In the genomic region with DNA sequence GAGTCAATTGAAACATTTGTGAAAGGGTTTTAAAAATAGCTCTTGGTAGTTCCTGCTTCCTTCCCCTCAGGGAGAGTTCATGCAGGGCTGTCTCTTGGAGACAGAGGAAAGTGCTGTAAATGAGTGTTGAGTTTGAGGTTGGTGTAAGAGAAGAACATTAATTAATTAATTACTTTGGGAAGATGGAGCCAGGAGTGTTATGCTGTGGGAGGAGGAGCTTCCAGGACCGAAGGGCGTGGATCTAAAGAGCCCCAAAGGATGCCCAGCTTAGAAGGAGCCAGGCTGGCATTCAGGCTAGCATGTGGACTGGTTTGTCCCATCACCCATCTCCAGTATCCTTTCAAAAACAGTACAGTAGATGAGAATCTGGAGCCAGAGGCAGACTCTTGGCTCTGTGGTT, we compare ENCODE assay signal across 8 mouse cellular contexts. TPM values are rescaled to one million over a fixed set of nuclear protein-coding genes. Genes with fewer than 3 reads are reported as not detected.
DNase-seq lines count a peak whose midpoint lies in the region; ATAC-seq and TF ChIP-seq lines count a peak whose summit lies in the region.
"Not testable (repeated sequence)": the region's sequence is repeated elsewhere in the genome, so short reads cannot be mapped to it uniquely, and the experiment has no call there.
"Had no signal": no experiment of that assay in that cellular context is flagged by ENCODE, and none has a peak within 500 bp of the region (broad histone marks: within the 10 kb centered on the region; RNA-seq: fewer than 3 reads in every experiment).

No protein-coding gene starts in this region.

- not testable (repeated sequence) for H3K9me3 ChIP-seq in embryonic facial prominence, embryonic 15.5 days (replicated peaks); heart, embryonic 13.5 days; hindbrain, embryonic 15.5 days; kidney, postnatal 0 days (replicated peaks; ENCODE audit: low read length); liver, embryonic 14.5 days (ENCODE audit: control insufficient read depth, low read length); midbrain, embryonic 13.5 days; neural tube, embryonic 15.5 days (replicated peaks)

- not testable (repeated sequence) for H3K4me3 ChIP-seq in embryonic facial prominence, embryonic 15.5 days (replicated peaks); heart, embryonic 13.5 days; hindbrain, embryonic 15.5 days; kidney, postnatal 0 days (replicated peaks; ENCODE audit: low read depth, low read length); liver, embryonic 14.5 days (ENCODE audit: insufficient read depth in 1 of 2, low read depth in 2 of 2, low read length in 2 of 2); midbrain, embryonic 13.5 days (replicated peaks); neural tube, embryonic 15.5 days (replicated peaks)

- H3K9ac ChIP-seq in embryonic facial prominence, embryonic 15.5 days; heart, embryonic 13.5 days; hindbrain, embryonic 15.5 days; kidney, postnatal 0 days (ENCODE audit: low read depth, low read length); liver, embryonic 14.5 days (replicated peaks); midbrain, embryonic 13.5 days (replicated peaks); neural tube, embryonic 15.5 days (replicated peaks): not testable (repeated sequence)

- DNase-seq in kidney, postnatal 0 days (ENCODE audit: low spot score); liver, embryonic 14.5 days (ENCODE audit: low read depth in 3 of 3, low spot score in 3 of 3): not testable (repeated sequence)

- H3K4me1 ChIP-seq in embryonic facial prominence, embryonic 15.5 days; heart, embryonic 13.5 days; hindbrain, embryonic 15.5 days (replicated peaks); kidney, postnatal 0 days (replicated peaks; ENCODE audit: insufficient read depth, low read length); liver, embryonic 14.5 days (replicated peaks; ENCODE audit: control insufficient read depth in 2 of 2, insufficient read depth in 2 of 2, low read length in 1 of 2); midbrain, embryonic 13.5 days (replicated peaks); neural tube, embryonic 15.5 days: not testable (repeated sequence)

- not testable (repeated sequence) for H3K27ac ChIP-seq in embryonic facial prominence, embryonic 15.5 days (replicated peaks); heart, embryonic 13.5 days (replicated peaks); hindbrain, embryonic 15.5 days (replicated peaks); kidney, postnatal 0 days; liver, embryonic 14.5 days; midbrain, embryonic 13.5 days; neural tube, embryonic 15.5 days (replicated peaks)

- H3K4me2 ChIP-seq in embryonic facial prominence, embryonic 15.5 days (replicated peaks); heart, embryonic 13.5 days; hindbrain, embryonic 15.5 days; kidney, postnatal 0 days (ENCODE audit: low read length); liver, embryonic 14.5 days (ENCODE audit: low read depth); midbrain, embryonic 13.5 days (replicated peaks); neural tube, embryonic 15.5 days: not testable (repeated sequence)

- TF ChIP-seq CTCF in kidney, postnatal 0 days (IDR thresholded peaks at IDR 0.05; ENCODE audit: low read depth); liver, embryonic 14.5 days (IDR thresholded peaks at IDR 0.05; ENCODE audit: low read depth): not testable (repeated sequence)

- not testable (repeated sequence) for H3K27me3 ChIP-seq in embryonic facial prominence, embryonic 15.5 days; heart, embryonic 13.5 days (replicated peaks); hindbrain, embryonic 15.5 days; kidney, postnatal 0 days (ENCODE audit: insufficient read depth, low read length); liver, embryonic 14.5 days (ENCODE audit: control insufficient read depth, insufficient read depth, low read length); midbrain, embryonic 13.5 days; neural tube, embryonic 15.5 days (replicated peaks)

- not testable (repeated sequence) for TF ChIP-seq EP300 in liver, embryonic 14.5 days (IDR thresholded peaks at IDR 0.05; ENCODE audit: low read depth)

- peak; percentile 70 for ATAC-seq in embryonic facial prominence, embryonic 15.5 days (ENCODE audit: insufficient number of reproducible peaks, low FRiP score, low TSS enrichment, low read depth)
- ATAC-seq in heart, embryonic 13.5 days (ENCODE audit: extremely low read depth, insufficient number of reproducible peaks, low FRiP score, low TSS enrichment) = peak; percentile 66; the same call in 1 of the 2 replicates
- peak; percentile 51; the same call in 1 of the 2 replicates for ATAC-seq in hindbrain, embryonic 15.5 days (ENCODE audit: low FRiP score, low read depth)
- peak; percentile 46 for ATAC-seq in kidney, postnatal 0 days (replicated peaks; ENCODE audit: low FRiP score, low read depth)
- peak; percentile 15; the same call in 1 of the 2 replicates for ATAC-seq in liver, embryonic 14.5 days (ENCODE audit: insufficient read depth)
- ATAC-seq in midbrain, embryonic 13.5 days = peak; percentile 68; the same call in 1 of the 2 replicates
- peak; percentile 63; the same call in 1 of the 2 replicates for ATAC-seq in neural tube, embryonic 15.5 days (ENCODE audit: low FRiP score)

- H3K36me3 ChIP-seq in embryonic facial prominence, embryonic 15.5 days; heart, embryonic 13.5 days; hindbrain, embryonic 15.5 days; kidney, postnatal 0 days (ENCODE audit: insufficient read depth, low read length); liver, embryonic 14.5 days (replicated peaks; ENCODE audit: control insufficient read depth, insufficient read depth, low read depth); midbrain, embryonic 13.5 days; neural tube, embryonic 15.5 days: not testable (repeated sequence)

- no CpG with 5 or more reads among the region's 2 CpGs for WGBS in embryonic facial prominence, embryonic 15.5 days
- WGBS in heart, embryonic 13.5 days = no CpG with 5 or more reads among the region's 2 CpGs
- WGBS in hindbrain, embryonic 15.5 days = no CpG with 5 or more reads among the region's 2 CpGs
- WGBS in kidney, postnatal 0 days = no CpG with 5 or more reads among the region's 2 CpGs
- no CpG with 5 or more reads among the region's 2 CpGs for WGBS in liver, embryonic 14.5 days (ENCODE audit: insufficient replicate concordance)
- WGBS in midbrain, embryonic 13.5 days = no CpG with 5 or more reads among the region's 2 CpGs
- WGBS in neural tube, embryonic 15.5 days = no CpG with 5 or more reads among the region's 2 CpGs

RNA-seq across cellular contexts. Expression of a gene that starts 58.3 kb away (rescaled TPM):
- 0.51 and 1.0 TPM in 2 replicates for polyA plus RNA-seq in embryonic facial prominence, embryonic 15.5 days (2015; fragmentation: Nextera tagmentation; extraction: Ambion mirVana)
- polyA plus RNA-seq in heart, embryonic 13.5 days (2015; fragmentation: Nextera tagmentation; extraction: Ambion mirVana) = 0.04 and 0.05 TPM in 2 replicates
- 13.1 and 19.0 TPM in 2 replicates for polyA plus RNA-seq in hindbrain, embryonic 15.5 days (2015; fragmentation: Nextera tagmentation; extraction: Ambion mirVana)
- polyA plus RNA-seq in kidney, postnatal 0 days (2015; fragmentation: Nextera tagmentation; extraction: Ambion mirVana) = 0.33 and 0.45 TPM in 2 replicates
- 0.01 TPM in 1 of 2 replicates, not detected in the other for polyA plus RNA-seq in liver, embryonic 14.5 days (2012; rRNA removed)
- not detected in 2 replicates for polyA plus RNA-seq in liver, embryonic 14.5 days (2014; fragmentation: Nextera tagmentation; extraction: Ambion mirVana)
- 18.9 and 20.6 TPM in 2 replicates for polyA plus RNA-seq in midbrain, embryonic 13.5 days (2015; fragmentation: Nextera tagmentation; extraction: Ambion mirVana)
- 10.4 and 11.0 TPM in 2 replicates for polyA plus RNA-seq in neural tube, embryonic 15.5 days (2015; fragmentation: Nextera tagmentation; extraction: Ambion mirVana)
- polyA plus RNA-seq: lung, embryonic 14.5 days had no signal

Comparison
In these comparisons a context has a peak if more than half of its experiments do, and no peak if none do; other contexts are left out.
1. ATAC-seq: peak in every context shown above with its lines; median percentile 70 in embryonic facial prominence, embryonic 15.5 days; 68 in midbrain, embryonic 13.5 days; 66 in heart, embryonic 13.5 days; 63 in neural tube, embryonic 15.5 days; 51 in hindbrain, embryonic 15.5 days; 46 in kidney, postnatal 0 days; 15 in liver, embryonic 14.5 days.